Mouse (Mus musculus): ENCODE data around the gene Olfr1225. TPM values are rescaled to one million over a fixed set of nuclear protein-coding genes. Genes with fewer than 3 reads are reported as not detected.
"Not testable (repeated sequence)": the region's sequence is repeated elsewhere in the genome, so short reads cannot be mapped to it uniquely, and the experiment has no call there.

Olfr1225 gene
- not detected for total RNA-seq (2021)

- intact Hi-C loops (cut with DNase I) = no loop called here
- DNase-seq (ENCODE audit: low spot score in 2 of 2) = no peak
Observed at GRCm38 (mm10) chr2:89174569-89174968, at the start of gene Olfr1225. Gene Olfr1225, minus strand, starts transcription at chr2:89174669.

DNA sequence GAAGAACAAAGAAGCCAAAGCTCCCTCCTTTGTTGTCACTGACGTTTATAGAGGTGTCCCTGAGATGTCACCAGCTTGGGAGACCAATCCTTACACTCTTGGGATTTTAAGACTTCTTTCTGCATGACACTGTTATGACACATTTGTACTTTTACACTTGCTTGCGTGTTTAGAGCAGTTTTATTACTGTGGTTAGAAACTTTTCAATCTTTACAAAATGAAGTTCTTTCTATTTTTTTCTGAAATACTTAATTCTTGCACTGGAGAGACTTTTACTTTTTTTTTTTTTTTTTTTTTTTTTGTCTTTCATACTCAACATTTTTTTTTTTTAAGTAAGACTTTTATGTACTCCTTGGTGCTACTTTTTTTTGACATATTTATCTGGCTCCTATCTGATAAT, 25.5 kb upstream of the Olfr1225 start, which contains the start of gene Olfr1226:
Gene Olfr1226, minus strand, starts transcription at position 101 of the 400 bp plus-strand sequence.
- intact Hi-C loops (cut with DNase I) = no loop called here
- no peak for DNase-seq (ENCODE audit: low spot score in 2 of 2)

GRCm38 (mm10) chr2:89196325-89196982, 22.0 kb upstream of the Olfr1225 start:
- no peak for DNase-seq (ENCODE audit: low spot score in 2 of 2)
- intact Hi-C loops (cut with DNase I) = no loop called here

DNA sequence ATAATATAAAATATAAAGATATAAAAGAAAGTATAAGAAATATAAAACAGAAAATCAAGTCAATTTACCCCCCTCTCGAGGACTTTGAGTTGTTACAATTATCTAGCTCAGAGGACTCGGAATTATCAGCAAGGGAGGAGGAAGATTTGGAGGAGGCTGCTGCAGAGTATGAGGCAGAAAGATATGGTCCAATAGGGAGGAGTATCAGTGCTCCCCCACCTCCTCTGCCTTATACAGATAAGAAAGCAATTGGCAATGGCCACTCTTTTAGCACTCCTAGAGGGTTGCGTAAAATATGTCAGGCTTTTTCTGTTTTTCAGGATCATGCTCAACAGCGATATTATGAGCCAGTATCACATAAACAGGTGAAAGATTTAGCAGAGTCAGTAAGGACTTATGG, 9.8 kb downstream of the Olfr1225 start:
- DNase-seq (ENCODE audit: low spot score in 2 of 2); intact Hi-C loops (cut with DNase I): not testable (repeated sequence)

- not testable (repeated sequence) for DNase-seq (ENCODE audit: low spot score in 2 of 2)
Observed at GRCm38 (mm10) chr2:89163991-89164390, 10.5 kb downstream of the Olfr1225 start, which contains the start of gene Olfr1224-ps1. Gene Olfr1224-ps1, minus strand, starts transcription at chr2:89164091.

GRCm38 (mm10) chr2:89151460-89151859, 23.0 kb downstream of the Olfr1225 start, which contains the start of gene Olfr1223:
Gene Olfr1223, minus strand, starts transcription at chr2:89151560.
- intact Hi-C loops (cut with DNase I) = no loop called here
- no peak for DNase-seq (ENCODE audit: low spot score in 2 of 2)

More at GRCm38 (mm10) chr2:89163991-89164390, 10.5 kb downstream of the Olfr1225 start, which contains the start of gene Olfr1224-ps1:
- intact Hi-C loops (cut with DNase I) = not testable (repeated sequence)

- no peak for DNase-seq (ENCODE audit: low spot score in 2 of 2)
- intact Hi-C loops (cut with DNase I) = no loop called here
Observed at GRCm38 (mm10) chr2:89132954-89133353, 41.5 kb downstream of the Olfr1225 start, which contains the start of gene Olfr1222. Gene Olfr1222, minus strand, starts transcription at chr2:89133054.

Other genes with a start within 250 kb of the Olfr1225 start
- gene Olfr1211, start 236.6 kb downstream of the Olfr1225 start, total RNA-seq (2021) = not detected
- gene Olfr1212, start 220.7 kb downstream of the Olfr1225 start, total RNA-seq (2021) = not detected
- gene Gm13762, start 194.4 kb downstream of the Olfr1225 start, total RNA-seq (2021) = not detected
- gene Olfr1214, start 182.0 kb downstream of the Olfr1225 start, total RNA-seq (2021) = not detected
- gene Olfr1215, start 167.7 kb downstream of the Olfr1225 start, total RNA-seq (2021) = not detected
- not detected for gene Olfr1216, start 156.3 kb downstream of the Olfr1225 start, total RNA-seq (2021)
- not detected for gene Olfr1217, start 142.6 kb downstream of the Olfr1225 start, total RNA-seq (2021)
- not detected for gene Olfr1218, start 113.5 kb downstream of the Olfr1225 start, total RNA-seq (2021)
- gene Olfr1219, start 91.2 kb downstream of the Olfr1225 start, total RNA-seq (2021) = not detected
- gene Olfr1220, start 67.8 kb downstream of the Olfr1225 start, total RNA-seq (2021) = not detected
- gene Olfr1221, start 57.4 kb downstream of the Olfr1225 start, total RNA-seq (2021) = not detected
- not detected for gene Olfr1222, start 41.6 kb downstream of the Olfr1225 start, total RNA-seq (2021)
- gene Olfr1223, start 23.1 kb downstream of the Olfr1225 start, total RNA-seq (2021) = not detected
- gene Olfr1224-ps1, start 10.6 kb downstream of the Olfr1225 start, total RNA-seq (2021) = not detected
- not detected for gene Olfr1226, start 25.4 kb upstream of the Olfr1225 start, total RNA-seq (2021)
- not detected for gene Olfr1228, start 79.4 kb upstream of the Olfr1225 start, total RNA-seq (2021)
- not detected for gene Olfr1229, start 113.3 kb upstream of the Olfr1225 start, total RNA-seq (2021)
- not detected for gene Olfr1230, start 122.6 kb upstream of the Olfr1225 start, total RNA-seq (2021)
- gene Olfr1231, start 132.4 kb upstream of the Olfr1225 start, total RNA-seq (2021) = not detected
- gene Olfr1232, start 155.0 kb upstream of the Olfr1225 start, total RNA-seq (2021) = not detected
- gene Olfr1233, start 167.7 kb upstream of the Olfr1225 start, total RNA-seq (2021) = not detected
- not detected for gene Olfr1234, start 190.2 kb upstream of the Olfr1225 start, total RNA-seq (2021)
- gene Olfr1238, start 235.0 kb upstream of the Olfr1225 start, total RNA-seq (2021) = not detected
- not detected for gene Olfr1239, start 245.7 kb upstream of the Olfr1225 start, total RNA-seq (2021)

All from left cerebral cortex, postnatal 25 days (tissue).